In the genomic region with DNA sequence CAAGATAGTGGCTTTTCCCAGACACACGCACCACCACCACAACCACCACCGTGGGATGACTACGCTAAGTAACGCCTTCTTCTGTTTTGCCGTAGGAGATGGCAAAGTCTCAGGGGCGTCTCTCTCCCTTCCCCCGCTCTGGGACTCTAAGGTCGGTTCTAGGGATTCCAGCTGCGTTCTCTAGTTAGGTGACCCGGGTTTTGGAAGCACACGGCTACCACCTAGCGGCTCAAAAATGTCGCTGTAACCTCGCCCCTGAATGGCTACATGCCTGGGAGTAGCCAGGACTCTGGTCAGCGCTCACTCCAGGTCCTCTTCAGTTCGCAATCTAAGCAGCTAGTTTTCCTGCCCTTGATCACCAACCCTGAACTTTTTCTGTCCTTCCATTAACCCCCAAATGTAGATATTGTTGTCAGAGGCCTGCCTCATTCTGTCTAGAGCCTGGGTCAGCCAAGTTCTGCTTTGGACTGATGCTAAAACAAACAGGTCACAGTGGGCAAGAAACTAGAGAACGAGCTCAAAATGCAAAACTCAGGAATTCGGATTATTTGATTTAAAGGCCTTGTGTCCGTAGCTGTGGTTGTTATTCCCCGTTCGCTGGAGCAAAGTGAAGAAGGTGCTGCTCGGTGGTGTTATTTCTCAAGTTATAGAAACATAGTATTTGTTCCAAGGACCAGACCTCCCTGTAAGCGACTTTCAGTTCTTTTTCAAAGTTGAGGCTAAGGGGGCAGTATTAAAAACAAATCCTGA, we compare ENCODE assay signal across 8 mouse cellular contexts. TPM values are rescaled to one million over a fixed set of nuclear protein-coding genes. Genes with fewer than 3 reads are reported as not detected.
DNase-seq lines count a peak whose midpoint lies in the region; ATAC-seq lines count a peak whose summit lies in the region.

No protein-coding gene starts in this region.

- intact Hi-C loops in left cerebral cortex, postnatal 14 days (cut with DNase I), result loop anchor here (2.0 to 5.0 kb wide), 4 partner anchors 186 to 434 kb away; no protein-coding TSS in a partner anchor

- DNase-seq in layer of hippocampus, adult 11-12 months (ENCODE audit: low spot score), result peak; percentile 75
- no peak for DNase-seq in layer of hippocampus, adult 9-10 months (ENCODE audit: low spot score)
- DNase-seq in embryo, embryonic 10 days (ENCODE audit: low spot score), result peak; percentile 96
- DNase-seq in gastrocnemius, postnatal 25 days, result peak; percentile 72
- peak; percentile 76 to 82 for DNase-seq in left cerebral cortex, postnatal 14 days (ENCODE audit: low spot score in 2 of 2)
- peak; percentile 65 for DNase-seq in right cerebral cortex, postnatal 4 days

- peak; percentile 78 for ATAC-seq in inflammation-experienced regulatory T-cells, adult 6 months
- ATAC-seq in megakaryocyte-erythroid progenitor cell, adult 5-6 weeks (replicated peaks; ENCODE audit: low FRiP score, low TSS enrichment, poor library complexity, severe bottlenecking), result peak; percentile 76

RNA-seq across cellular contexts. Expression of a gene that starts 1.3 kb away (rescaled TPM):
- 1 to 10 TPM; 1.8 to 2.0 TPM for total RNA-seq in gastrocnemius, postnatal 25 days (2021)
- not detected for polyA plus RNA-seq in inflammation-experienced regulatory T-cells, adult 6 months (2017; shearing (Covaris generic))
- total RNA-seq in left cerebral cortex, postnatal 14 days (2021), result 1 to 10 TPM; 2.5 to 3.7 TPM
- not detected in 2 replicates for total RNA-seq in megakaryocyte-erythroid progenitor cell, adult 5-6 weeks (2014; fragmentation: Nextera tagmentation)
- not detected in 2 replicates for total RNA-seq in megakaryocyte-erythroid progenitor cell, adult 5-6 weeks (2017)

RNA-seq across cellular contexts. Expression of a gene that starts 14.5 kb away (rescaled TPM):
- 100 to 1,000 TPM; 103 to 105 TPM for total RNA-seq in gastrocnemius, postnatal 25 days (2021)
- 1,000 to 10,000 TPM; 1,279 to 1,457 (median 1,455) TPM for polyA plus RNA-seq in inflammation-experienced regulatory T-cells, adult 6 months (2017; shearing (Covaris generic))
- total RNA-seq in left cerebral cortex, postnatal 14 days (2021), result 100 to 1,000 TPM; 157 to 166 TPM
- 3,299 and 3,437 TPM in 2 replicates for total RNA-seq in megakaryocyte-erythroid progenitor cell, adult 5-6 weeks (2014; fragmentation: Nextera tagmentation)
- 6,261 and 6,441 TPM in 2 replicates for total RNA-seq in megakaryocyte-erythroid progenitor cell, adult 5-6 weeks (2017)

RNA-seq across cellular contexts. Expression of a gene that starts 54.9 kb away (rescaled TPM):
- total RNA-seq in gastrocnemius, postnatal 25 days (2021), result not detected
- not detected for polyA plus RNA-seq in inflammation-experienced regulatory T-cells, adult 6 months (2017; shearing (Covaris generic))
- not detected for total RNA-seq in left cerebral cortex, postnatal 14 days (2021)
- total RNA-seq in megakaryocyte-erythroid progenitor cell, adult 5-6 weeks (2014; fragmentation: Nextera tagmentation), result not detected in 2 replicates
- total RNA-seq in megakaryocyte-erythroid progenitor cell, adult 5-6 weeks (2017), result not detected in 2 replicates

Comparison
In these comparisons a context has a peak if more than half of its experiments do, and no peak if none do; other contexts are left out.
1. RNA of a gene that starts 14.5 kb away (total RNA-seq): 3,299 to 6,441 TPM in megakaryocyte-erythroid progenitor cell, adult 5-6 weeks; 157 to 166 TPM in left cerebral cortex, postnatal 14 days and 103 to 105 TPM in gastrocnemius, postnatal 25 days; every median in the first group is over 10 times any median in the second.